Mouse (Mus musculus) cerebellum, adult 9-11 months (tissue): ENCODE measurements around the gene Plin5.
A peak's percentile ranks its signal among the peaks of the same experiment; 100 is the strongest.

Experiments used
- DNase-seq: peaks from one replicate; pipeline ENCODE4 v3.0.0; 2022

Plin5 gene

GRCm38 (mm10) chr17:56132661-56133060, 15.3 kb upstream of the Plin5 start:
- peak; percentile 67 for DNase-seq

DNA sequence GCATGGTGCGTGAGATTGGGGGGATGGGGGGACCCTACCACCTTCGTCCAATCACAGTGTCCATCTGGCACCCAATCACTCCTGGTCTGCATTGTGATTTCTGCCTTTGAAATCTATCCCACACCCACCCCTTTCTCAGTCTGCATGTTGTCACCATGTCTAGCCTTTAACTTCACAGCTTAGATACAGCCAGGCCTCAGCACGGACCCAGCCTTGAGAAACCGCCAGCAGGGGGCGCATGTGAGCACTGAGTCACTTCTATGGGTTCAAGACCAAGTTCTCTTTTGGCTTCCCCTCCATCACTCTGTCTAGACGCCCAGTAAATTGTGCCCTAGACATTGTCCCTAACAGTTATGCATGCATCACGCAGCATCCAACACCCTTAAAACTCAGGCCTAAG, 14.4 kb upstream of the Plin5 start:
- peak; percentile 66 for DNase-seq

DNA sequence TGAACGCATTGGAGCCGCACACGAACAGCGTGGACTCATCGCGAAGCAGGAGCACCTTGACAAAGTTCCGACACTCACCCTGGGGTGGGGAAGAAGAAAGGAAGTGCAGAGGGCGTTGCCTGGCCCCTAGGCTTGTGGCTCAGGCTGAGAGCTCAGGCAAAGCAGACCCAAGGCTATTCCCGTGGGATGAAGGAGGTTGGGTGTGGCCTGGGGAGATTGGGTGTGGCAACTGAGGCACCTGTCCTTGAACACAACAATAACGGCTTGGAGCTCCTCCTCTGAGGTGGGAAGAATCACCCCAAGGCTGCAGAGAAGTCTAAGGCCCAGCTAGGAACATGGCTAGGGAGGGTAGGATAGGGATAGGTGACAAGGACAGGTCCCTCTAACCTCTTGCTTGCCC, 13.7 kb upstream of the Plin5 start:
- DNase-seq: peak; percentile 42

- DNase-seq: peak; percentile 53
Observed at GRCm38 (mm10) chr17:56128246-56128645, 10.8 kb upstream of the Plin5 start.

GRCm38 (mm10) chr17:56126175-56126574, 8.8 kb upstream of the Plin5 start:
- DNase-seq: peak; percentile 40

DNA sequence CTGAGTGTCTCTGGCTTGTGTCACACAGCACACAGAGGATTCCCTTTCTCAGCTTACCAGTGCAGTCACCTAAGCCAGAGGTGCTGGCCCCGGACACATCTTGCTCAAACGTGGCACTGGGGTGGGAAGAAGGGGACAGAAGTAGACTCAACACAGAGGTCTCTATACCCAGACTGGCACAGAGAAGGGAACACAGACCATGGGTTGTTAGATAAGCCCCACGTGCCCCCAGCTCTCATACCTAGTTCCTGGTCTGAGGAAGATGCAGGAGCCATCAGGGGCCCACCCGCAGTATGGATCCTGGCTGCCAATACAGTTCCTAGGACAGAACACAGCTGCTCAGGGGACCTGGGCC, 7.9 kb upstream of the Plin5 start:
- DNase-seq: no peak

DNA sequence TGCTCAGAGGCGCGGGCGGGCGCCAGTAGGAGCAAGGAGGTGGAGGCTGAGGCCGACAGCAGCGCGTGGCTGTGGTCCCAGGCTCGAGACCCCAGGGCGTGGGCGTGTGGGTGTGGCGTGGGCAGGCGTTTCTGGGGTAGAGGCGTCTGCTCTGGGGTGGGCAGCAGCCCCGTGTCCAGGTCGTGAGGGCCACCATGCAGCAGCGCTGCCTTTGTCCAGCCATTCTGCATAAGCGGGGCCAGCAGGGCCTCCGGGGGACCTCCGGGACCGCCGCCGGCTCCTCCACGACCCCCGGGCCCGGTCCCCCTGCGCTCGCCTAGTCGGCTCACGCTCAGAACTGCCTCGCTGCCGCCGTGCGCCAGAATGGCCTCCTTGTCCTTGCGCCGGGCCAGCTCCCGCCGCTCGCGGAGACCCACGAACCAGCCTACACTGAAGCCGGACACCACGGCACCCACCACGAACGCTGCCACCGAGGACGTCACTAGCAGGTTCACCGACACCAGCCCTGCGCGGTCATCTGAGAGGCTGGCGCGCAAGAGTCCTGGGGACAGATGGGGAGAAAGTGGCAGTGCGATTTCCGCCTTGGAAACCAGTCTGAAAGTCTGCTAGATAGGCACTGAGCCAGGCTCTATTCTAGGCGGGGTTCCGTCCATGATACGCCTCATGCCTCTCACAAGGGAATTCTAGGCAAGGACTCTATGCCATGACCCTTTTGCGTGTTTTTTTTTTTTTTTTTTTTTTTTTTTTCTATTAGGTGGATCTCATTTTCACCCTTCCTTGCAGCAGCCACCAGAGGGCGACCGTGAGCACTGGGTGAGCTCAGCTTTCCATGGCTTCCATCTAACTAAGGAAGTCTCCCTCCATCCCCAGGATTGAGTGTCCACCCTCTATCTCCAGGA, 7.2 kb upstream of the Plin5 start:
- peak; percentile 54 for DNase-seq

- peak; percentile 40 for DNase-seq
Observed at GRCm38 (mm10) chr17:56123681-56124340, 6.4 kb upstream of the Plin5 start.

DNA sequence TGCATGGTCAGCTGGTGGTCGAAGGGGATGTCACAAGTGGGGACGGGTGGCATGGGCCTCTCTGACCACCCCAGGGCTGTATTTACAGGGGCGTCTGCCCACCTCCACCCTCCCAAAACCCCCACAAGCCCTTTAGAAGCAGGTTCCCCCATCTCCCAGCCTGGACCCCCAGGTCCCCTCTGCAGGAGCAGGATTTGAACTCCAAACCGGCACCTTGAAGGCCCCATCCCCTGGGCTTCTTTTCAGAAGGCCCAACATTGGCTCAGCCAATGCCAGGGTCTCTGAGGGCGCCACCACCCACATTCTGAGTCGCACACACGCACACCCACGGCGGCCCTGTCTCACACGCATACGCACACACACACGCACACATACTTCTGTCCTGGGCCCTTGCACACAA, 5.8 kb upstream of the Plin5 start:
- peak; percentile 35 for DNase-seq

- DNase-seq: no peak
Observed at GRCm38 (mm10) chr17:56121826-56122225, 4.4 kb upstream of the Plin5 start, which contains the start of gene Lrg1. Gene Lrg1, minus strand, starts transcription at chr17:56122001.

- DNase-seq: peak; percentile 73
Observed at GRCm38 (mm10) chr17:56119981-56120880, 2.8 kb upstream of the Plin5 start.

GRCm38 (mm10) chr17:56119431-56119830, 2.0 kb upstream of the Plin5 start:
- DNase-seq: peak; percentile 31

GRCm38 (mm10) chr17:56116193-56116592, 1.2 kb downstream of the Plin5 start:
- DNase-seq: no peak

DNA sequence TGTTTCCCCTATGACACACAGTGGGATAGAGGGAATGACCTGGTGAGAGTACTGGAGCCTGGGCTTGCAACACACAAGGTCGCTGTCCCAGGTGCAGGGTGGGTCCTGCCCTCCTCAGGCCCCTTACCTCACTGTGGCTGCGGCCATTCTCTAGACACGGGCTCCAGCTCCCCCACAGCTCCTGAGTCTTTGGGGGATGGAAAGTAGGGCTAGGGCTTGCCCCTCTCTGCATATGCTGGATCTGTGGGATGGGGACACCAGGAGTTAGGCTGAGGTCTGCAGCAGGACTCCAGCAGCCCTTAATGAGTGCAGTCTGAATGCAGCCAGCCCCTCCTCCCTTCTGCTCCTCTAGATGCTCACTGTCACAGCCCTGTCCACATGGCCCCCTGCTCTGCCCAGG, 4.7 kb downstream of the Plin5 start:
- no peak for DNase-seq

- DNase-seq: peak; percentile 70
Observed at GRCm38 (mm10) chr17:56111864-56112263, 5.5 kb downstream of the Plin5 start.

GRCm38 (mm10) chr17:56111021-56111420, 6.4 kb downstream of the Plin5 start:
- DNase-seq: no peak

DNA sequence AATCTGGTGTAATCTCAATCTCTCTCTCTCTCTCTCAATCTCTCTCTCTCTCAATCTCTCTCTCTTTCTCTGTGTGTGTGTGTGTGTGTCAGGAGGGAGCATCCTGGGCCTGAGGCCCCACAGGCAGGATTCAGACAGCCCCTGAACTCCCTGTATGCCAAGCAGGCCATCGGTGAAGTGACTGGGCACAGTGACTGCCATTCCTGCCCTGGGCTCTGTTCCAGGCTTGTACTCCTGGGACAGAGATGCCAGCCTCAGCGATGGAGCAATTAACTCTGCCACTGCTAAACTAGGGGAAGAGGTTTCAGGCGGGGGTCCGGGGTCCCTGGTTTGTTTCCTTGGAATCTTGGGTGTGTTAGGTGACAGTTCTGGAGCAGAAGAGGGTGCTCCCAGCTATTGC, 6.8 kb downstream of the Plin5 start:
- DNase-seq: no peak

GRCm38 (mm10) chr17:56109219-56110051, 8.0 kb downstream of the Plin5 start, which contains the start of gene Plin4:
Gene Plin4, minus strand, starts transcription at chr17:56109803.
- no peak for DNase-seq

DNA sequence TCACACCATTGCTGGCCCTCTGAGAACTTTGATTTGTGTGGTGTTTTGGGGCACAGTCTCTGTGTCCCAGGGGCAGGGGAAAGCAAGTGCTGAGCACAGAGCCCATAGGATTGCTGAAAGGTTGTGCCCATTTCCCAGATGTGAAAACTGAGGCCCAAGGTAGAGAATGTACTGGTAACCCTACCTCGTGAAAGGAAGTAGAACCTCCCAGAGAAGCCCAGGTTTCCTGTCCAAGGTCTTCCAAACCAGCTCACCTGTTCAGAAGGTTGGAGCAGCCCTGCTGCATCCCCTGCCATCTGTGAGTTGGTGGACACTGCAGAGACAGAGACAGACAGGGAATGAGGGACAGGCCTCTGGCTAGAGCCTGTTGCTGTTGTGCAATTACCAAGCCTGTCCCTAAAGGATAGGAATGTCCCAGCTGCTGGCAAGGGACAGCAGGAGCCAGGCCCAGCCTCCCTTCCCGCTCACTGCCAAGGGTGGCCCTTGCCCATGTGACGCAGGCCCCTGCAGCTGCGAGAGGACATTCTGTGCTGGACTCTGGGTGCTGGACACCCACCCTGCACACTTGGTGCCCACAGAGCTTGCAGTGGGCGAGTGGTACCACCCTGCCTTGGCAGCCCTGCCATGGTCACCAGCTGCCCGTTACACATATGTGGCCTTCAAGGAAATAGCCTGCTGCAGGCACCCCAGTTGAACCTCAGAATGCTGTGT, 8.9 kb downstream of the Plin5 start:
- peak; percentile 50 for DNase-seq

- DNase-seq: no peak
Observed at GRCm38 (mm10) chr17:56107736-56108135, 9.7 kb downstream of the Plin5 start.

GRCm38 (mm10) chr17:56106981-56107380, 10.4 kb downstream of the Plin5 start:
- no peak for DNase-seq
